Mouse (Mus musculus) liver, embryonic 16.5 days (tissue): ENCODE results near the gene Zfp709. TPM values are rescaled to one million over a fixed set of nuclear protein-coding genes. Genes with fewer than 3 reads are reported as not detected.

Experiments used
- polyA plus RNA-seq: library from polyadenylated mRNA; unstranded; fragments of >200 nt; fragmentation: Nextera tagmentation; extraction: Ambion mirVana; gene quantifications from 2 replicates; pipeline ENCODE4 v1.2.1, GENCODE M21; 2015

Gene Zfp709
- polyA plus RNA-seq, 1 experiment from 2014 or later: 1.3 TPM

Other genes with a start within 250 kb of the Zfp709 start
- 0.15 and 0.20 TPM in 2 replicates for gene Unc13a, start 210.3 kb upstream of the Zfp709 start, polyA plus RNA-seq
- 5.7 and 6.3 TPM in 2 replicates for gene Jak3, start 205.7 kb upstream of the Zfp709 start, polyA plus RNA-seq
- 1.6 and 2.2 TPM in 2 replicates for gene Insl3, start 192.8 kb upstream of the Zfp709 start, polyA plus RNA-seq
- gene B3gnt3, start 180.2 kb upstream of the Zfp709 start, polyA plus RNA-seq: 4.9 and 5.5 TPM in 2 replicates
- 21.1 and 24.5 TPM in 2 replicates for gene Fcho1, start 156.3 kb upstream of the Zfp709 start, polyA plus RNA-seq
- 0.63 and 0.77 TPM in 2 replicates for gene Zfp882, start 26.6 kb downstream of the Zfp709 start, polyA plus RNA-seq
- gene Zfp617, start 26.6 kb downstream of the Zfp709 start, polyA plus RNA-seq: 7.6 and 8.6 TPM in 2 replicates
- gene Zfp961, start 69.0 kb downstream of the Zfp709 start, polyA plus RNA-seq: 6.1 and 6.8 TPM in 2 replicates
- gene Cyp4f18, start 127.6 kb downstream of the Zfp709 start, polyA plus RNA-seq: 3.6 and 4.0 TPM in 2 replicates
- not detected in 2 replicates for gene Olfr372, start 159.2 kb downstream of the Zfp709 start, polyA plus RNA-seq
- not detected in 2 replicates for gene Olfr373, start 201.2 kb downstream of the Zfp709 start, polyA plus RNA-seq
- not detected in 2 replicates for gene Olfr374, start 225.0 kb downstream of the Zfp709 start, polyA plus RNA-seq